Mouse (Mus musculus) inflammation-experienced regulatory T-cells, adult 16 weeks (primary cell): Measurements from ENCODE around the gene Vegfa. TPM values are rescaled to one million over a fixed set of nuclear protein-coding genes. Genes with fewer than 3 reads are reported as not detected.

Experiments used
- polyA plus RNA-seq: library from polyadenylated mRNA; unstranded; fragments of 100-300 nt; shearing (Covaris generic); gene quantifications from one replicate; pipeline ENCODE4 v1.2.1, GENCODE M21; 2017

Vegfa gene
- polyA plus RNA-seq: not detected

GRCm38 (mm10) chr17:46032257-46032991 is at the start of gene Vegfa:
Gene Vegfa, minus strand, starts transcription at chr17:46032369.

Other genes with a start within 250 kb of the Vegfa start
- 101 TPM for gene Mrps18a, start 78.6 kb upstream of the Vegfa start, polyA plus RNA-seq
- 2.2 TPM for gene Rsph9, start 111.8 kb upstream of the Vegfa start, polyA plus RNA-seq
- 67.3 TPM for gene Mad2l1bp, start 121.2 kb upstream of the Vegfa start, polyA plus RNA-seq
- 87.5 TPM for gene Gtpbp2, start 128.7 kb upstream of the Vegfa start, polyA plus RNA-seq
- gene Polh, start 170.3 kb upstream of the Vegfa start, polyA plus RNA-seq: 7.7 TPM
- gene Xpo5, start 170.4 kb upstream of the Vegfa start, polyA plus RNA-seq: 54.1 TPM
- gene Polr1c, start 215.7 kb upstream of the Vegfa start, polyA plus RNA-seq: 71.2 TPM
- gene Yipf3, start 215.7 kb upstream of the Vegfa start, polyA plus RNA-seq: 186 TPM
- gene Lrrc73, start 221.2 kb upstream of the Vegfa start, polyA plus RNA-seq: 0.20 TPM